Mouse (Mus musculus): Measurements from ENCODE around the gene Opcml. TPM values are rescaled to one million over a fixed set of nuclear protein-coding genes. Genes with fewer than 3 reads are reported as not detected.

Opcml gene
- total and polyA plus RNA-seq, 2 experiments from 2014 or later = 48.3 to 88.2 TPM

- no peak overlapping the region for H3K27ac ChIP-seq
- H3K9me3 ChIP-seq (ENCODE audit: low read length) = no peaks in the 10 kb centered on the region
- DNase-seq (ENCODE audit: low spot score) (no peak), ATAC-seq (no peak)
- TF ChIP-seq CTCF (IDR thresholded peaks at IDR 0.05; ENCODE audit: low read depth) = no peak
- H3K4me3 ChIP-seq (ENCODE audit: low read length) = no peak overlapping the region
- 17% methylated on average over 2 of the region's 2 CpGs for WGBS
- no peaks in the 10 kb centered on the region for H3K27me3 ChIP-seq (ENCODE audit: insufficient read depth, low read length)
- no peaks in the 10 kb centered on the region for H3K36me3 ChIP-seq (ENCODE audit: insufficient read depth, low read length)
- no peak overlapping the region for H3K9ac ChIP-seq (replicated peaks; ENCODE audit: low read length)
- no peaks in the 10 kb centered on the region for H3K4me1 ChIP-seq (ENCODE audit: insufficient read depth, low read length)
- no peak overlapping the region for H3K4me2 ChIP-seq (ENCODE audit: low read depth, low read length)
Measured at GRCm38 (mm10) chr9:28800100-28800499, 1009.5 kb downstream of the Opcml start.

DNA sequence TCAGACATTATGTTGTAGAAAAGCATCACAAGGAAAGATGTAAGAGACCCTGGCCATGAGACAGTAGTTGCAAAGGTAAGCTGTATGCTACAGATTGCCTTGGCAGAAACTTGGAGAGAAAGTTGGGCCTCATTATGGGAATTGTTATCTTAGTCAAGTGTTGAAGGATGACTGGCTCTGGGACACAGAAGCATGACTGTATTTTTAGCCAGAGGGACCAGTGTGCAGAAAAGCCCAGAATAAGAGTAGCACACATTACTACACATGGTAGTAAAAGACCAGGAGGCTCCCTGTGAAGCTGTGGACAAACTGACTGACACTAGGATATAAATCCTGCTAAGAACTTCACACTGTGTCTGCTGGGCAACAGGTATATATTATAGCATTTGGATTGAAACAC lies 1016.1 kb downstream of the Opcml start:
- no peaks in the 10 kb centered on the region for H3K36me3 ChIP-seq (ENCODE audit: insufficient read depth, low read length)
- no peak overlapping the region for H3K4me3 ChIP-seq (ENCODE audit: low read length)
- no peak overlapping the region for H3K4me2 ChIP-seq (ENCODE audit: low read depth, low read length)
- ATAC-seq = no peak
- no peaks in the 10 kb centered on the region for H3K4me1 ChIP-seq (ENCODE audit: insufficient read depth, low read length)
- TF ChIP-seq CTCF (IDR thresholded peaks at IDR 0.05; ENCODE audit: low read depth) = no peak
- H3K9me3 ChIP-seq (ENCODE audit: low read length) = no peaks in the 10 kb centered on the region
- no peaks in the 10 kb centered on the region for H3K27me3 ChIP-seq (ENCODE audit: insufficient read depth, low read length)
- no peak overlapping the region for H3K9ac ChIP-seq (replicated peaks; ENCODE audit: low read length)
- H3K27ac ChIP-seq = no peak overlapping the region
- DNase-seq (ENCODE audit: low spot score) = no peak

DNA sequence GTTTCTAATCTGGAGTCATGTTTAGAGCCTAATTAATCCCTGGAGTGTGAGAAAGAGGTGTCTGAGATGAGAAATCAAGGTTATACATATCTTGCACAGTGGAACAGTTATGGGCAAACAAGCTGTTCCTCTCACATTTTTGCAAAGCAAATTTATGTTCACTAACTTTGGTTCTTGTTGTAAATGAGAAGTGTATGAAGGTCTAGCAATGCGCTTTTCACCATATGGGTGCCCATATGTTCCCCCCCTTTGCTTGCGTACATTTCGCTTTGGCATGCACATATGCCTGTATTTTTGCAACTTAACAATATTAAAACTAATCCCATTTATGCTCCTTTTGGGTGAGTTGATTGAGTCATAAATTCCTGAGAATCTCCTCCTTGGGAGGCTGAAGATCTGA lies 1031.5 kb downstream of the Opcml start:
- TF ChIP-seq CTCF (IDR thresholded peaks at IDR 0.05; ENCODE audit: low read depth) = no peak
- no peak overlapping the region for H3K4me3 ChIP-seq (ENCODE audit: low read length)
- H3K9ac ChIP-seq (replicated peaks; ENCODE audit: low read length) = no peak overlapping the region
- H3K4me2 ChIP-seq (ENCODE audit: low read depth, low read length) = no peak overlapping the region
- DNase-seq (ENCODE audit: low spot score) = no peak
- H3K36me3 ChIP-seq (ENCODE audit: insufficient read depth, low read length) = no peaks in the 10 kb centered on the region
- no peak for ATAC-seq
- no peaks in the 10 kb centered on the region for H3K4me1 ChIP-seq (ENCODE audit: insufficient read depth, low read length)
- no peaks in the 10 kb centered on the region for H3K27me3 ChIP-seq (ENCODE audit: insufficient read depth, low read length)
- H3K27ac ChIP-seq = no peak overlapping the region
- WGBS = 84% methylated on average over 3 of the region's 3 CpGs
- no peaks in the 10 kb centered on the region for H3K9me3 ChIP-seq (ENCODE audit: low read length)

DNA sequence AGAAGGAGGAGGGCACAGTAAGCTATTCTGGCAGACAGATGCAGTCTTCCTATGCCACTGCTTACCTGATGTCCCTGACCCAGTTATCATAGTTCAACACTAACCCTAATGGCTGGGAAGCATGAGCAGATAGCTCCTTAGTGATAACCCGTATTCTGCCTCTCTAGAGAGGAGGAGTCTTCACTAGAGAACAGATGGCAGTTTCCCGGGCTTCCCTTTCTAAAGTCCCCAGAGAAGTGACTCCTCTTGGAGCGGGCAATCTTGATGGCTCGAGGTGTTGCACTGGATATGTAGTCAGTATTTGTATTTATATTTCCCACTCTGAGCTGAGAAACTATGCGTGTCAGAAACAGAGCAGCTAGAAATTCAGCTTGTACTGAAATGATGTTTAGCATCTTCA lies 1031.9 kb downstream of the Opcml start:
- Histone ChIP-seq H3K27ac (no peak overlapping the region), H3K4me1 (ENCODE audit: insufficient read depth, low read length) (no peaks in the 10 kb centered on the region), H3K36me3 (ENCODE audit: insufficient read depth, low read length) (no peaks in the 10 kb centered on the region), H3K4me3 (ENCODE audit: low read length) (no peak overlapping the region), H3K27me3 (ENCODE audit: insufficient read depth, low read length) (no peaks in the 10 kb centered on the region), H3K9ac (replicated peaks; ENCODE audit: low read length) (no peak overlapping the region), H3K4me2 (ENCODE audit: low read depth, low read length) (no peak overlapping the region), H3K9me3 (ENCODE audit: low read length) (no peaks in the 10 kb centered on the region)
- WGBS = 68% methylated on average over 5 of the region's 5 CpGs
- no peak for TF ChIP-seq CTCF (IDR thresholded peaks at IDR 0.05; ENCODE audit: low read depth)
- ATAC-seq (no peak), DNase-seq (ENCODE audit: low spot score) (no peak)

DNA sequence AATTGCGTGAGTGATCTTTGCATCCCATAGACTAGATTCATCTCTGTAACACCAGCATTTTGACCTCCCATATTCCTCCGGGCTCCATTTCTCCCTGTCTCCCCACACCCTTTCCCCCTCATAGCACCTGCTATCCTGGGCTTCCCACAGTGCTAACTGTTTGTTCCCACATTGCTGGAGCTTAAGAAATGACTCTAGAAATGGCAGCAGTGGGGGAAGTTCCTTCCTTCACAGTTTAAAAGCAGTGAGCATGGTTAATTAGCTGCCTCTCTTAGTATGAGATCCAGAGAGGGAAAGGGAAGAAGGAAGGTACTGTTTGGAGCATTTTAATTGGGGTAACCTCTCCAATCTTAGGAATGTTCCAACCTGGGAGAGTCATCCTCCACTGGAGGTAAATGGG lies 1035.2 kb downstream of the Opcml start:
- Histone ChIP-seq H3K9ac (replicated peaks; ENCODE audit: low read length) (no peak overlapping the region), H3K27ac (no peak overlapping the region), H3K9me3 (ENCODE audit: low read length) (no peaks in the 10 kb centered on the region), H3K36me3 (ENCODE audit: insufficient read depth, low read length) (no peaks in the 10 kb centered on the region), H3K4me2 (ENCODE audit: low read depth, low read length) (no peak overlapping the region), H3K27me3 (ENCODE audit: insufficient read depth, low read length) (no peaks in the 10 kb centered on the region), H3K4me3 (ENCODE audit: low read length) (no peak overlapping the region), H3K4me1 (ENCODE audit: insufficient read depth, low read length) (no peaks in the 10 kb centered on the region)
- no peak for TF ChIP-seq CTCF (IDR thresholded peaks at IDR 0.05; ENCODE audit: low read depth)
- DNase-seq (ENCODE audit: low spot score) (no peak), ATAC-seq (no peak)
- 90% methylated on average over 2 of the region's 2 CpGs for WGBS

DNA sequence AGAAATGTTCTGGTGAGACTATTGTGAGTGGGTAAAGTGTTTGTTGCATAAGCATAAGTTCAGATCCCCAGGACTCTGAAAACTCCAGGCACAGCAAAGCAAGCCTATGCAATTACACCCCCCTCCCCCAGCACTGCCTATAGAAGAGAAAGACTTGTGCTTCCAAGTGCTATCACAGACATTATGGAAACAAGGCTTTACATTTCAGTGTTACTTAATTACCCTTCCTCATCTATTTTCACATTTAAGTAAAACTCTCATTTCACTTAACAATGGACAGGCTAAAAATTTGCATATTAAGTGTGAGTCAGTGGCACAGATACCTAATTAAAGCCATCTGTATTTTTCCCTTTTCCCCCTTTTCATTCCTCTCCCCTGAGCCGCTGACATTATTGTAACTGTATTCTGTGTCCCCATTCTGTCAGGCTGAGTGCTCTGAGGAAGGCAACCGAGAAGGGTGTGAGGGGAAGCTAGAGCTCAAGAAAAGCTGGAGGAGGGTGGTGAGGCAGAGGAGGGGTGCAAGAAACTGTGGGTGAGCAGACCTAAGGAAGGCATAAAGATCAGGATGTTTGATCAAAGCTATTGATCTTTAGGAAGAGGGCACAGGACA lies 1055.5 kb downstream of the Opcml start:
- no peak for TF ChIP-seq CTCF (IDR thresholded peaks at IDR 0.05; ENCODE audit: low read depth)
- Histone ChIP-seq H3K4me3 (ENCODE audit: low read length) (no peak overlapping the region), H3K27ac (no peak overlapping the region), H3K27me3 (ENCODE audit: insufficient read depth, low read length) (no peaks in the 10 kb centered on the region), H3K9me3 (ENCODE audit: low read length) (no peaks in the 10 kb centered on the region), H3K36me3 (ENCODE audit: insufficient read depth, low read length) (no peaks in the 10 kb centered on the region), H3K4me2 (ENCODE audit: low read depth, low read length) (no peak overlapping the region), H3K4me1 (ENCODE audit: insufficient read depth, low read length) (no peaks in the 10 kb centered on the region), H3K9ac (replicated peaks; ENCODE audit: low read length) (no peak overlapping the region)
- WGBS = 31% methylated on average over 2 of the region's 2 CpGs
- no peak for DNase-seq (ENCODE audit: low spot score)
- no peak for ATAC-seq

- no peak for TF ChIP-seq CTCF (IDR thresholded peaks at IDR 0.05; ENCODE audit: low read depth)
Measured at GRCm38 (mm10) chr9:28855826-28856225, 1065.3 kb downstream of the Opcml start.

More at GRCm38 (mm10) chr9:28855826-28856225, 1065.3 kb downstream of the Opcml start:
- Histone ChIP-seq H3K27me3 (ENCODE audit: insufficient read depth, low read length) (no peaks in the 10 kb centered on the region), H3K27ac (no peak overlapping the region), H3K36me3 (ENCODE audit: insufficient read depth, low read length) (no peaks in the 10 kb centered on the region), H3K4me1 (ENCODE audit: insufficient read depth, low read length) (no peaks in the 10 kb centered on the region), H3K9ac (replicated peaks; ENCODE audit: low read length) (no peak overlapping the region), H3K9me3 (ENCODE audit: low read length) (no peaks in the 10 kb centered on the region), H3K4me2 (ENCODE audit: low read depth, low read length) (no peak overlapping the region), H3K4me3 (ENCODE audit: low read length) (no peak overlapping the region)
- 45% methylated on average over 7 of the region's 7 CpGs for WGBS
- ATAC-seq (no peak), DNase-seq (ENCODE audit: low spot score) (no peak)
